Mouse (Mus musculus) ES-Bruce4 (cell line): ENCODE results near the gene Hmgcr. TPM values are rescaled to one million over a fixed set of nuclear protein-coding genes. Genes with fewer than 3 reads are reported as not detected.
"Not testable (repeated sequence)": the region's sequence is repeated elsewhere in the genome, so short reads cannot be mapped to it uniquely, and the experiment has no call there.

Experiments used
- H3K27ac ChIP-seq: 2 replicates; pipeline ENCODE4 v1.5.1; 2012; ENCODE audit warnings: low read length, inconsistent platforms; ENCODE audit not compliant: insufficient read depth
- H3K27me3 ChIP-seq: 2 replicates; pipeline ENCODE4 v1.6.1; 2012; ENCODE audit warnings: mild to moderate bottlenecking, low read length, inconsistent platforms; ENCODE audit not compliant: control insufficient read depth, poor library complexity, insufficient read depth, severe bottlenecking
- H3K36me3 ChIP-seq: 2 replicates; pipeline ENCODE4 v1.6.1; 2012; ENCODE audit warnings: inconsistent platforms, mild to moderate bottlenecking, low read length, moderate library complexity; ENCODE audit not compliant: control insufficient read depth, poor library complexity, insufficient read depth, severe bottlenecking
- H3K4me1 ChIP-seq: one replicate; pipeline ENCODE4 v1.8.1; 2011; ENCODE audit warnings: low read length; ENCODE audit not compliant: control insufficient read depth, insufficient read depth
- H3K4me3 ChIP-seq: 2 replicates; pipeline ENCODE4 v1.5.1; 2011; ENCODE audit warnings: low read depth, mild to moderate bottlenecking, low read length
- H3K9ac ChIP-seq: 2 replicates; pipeline ENCODE4 v1.6.1; 2012; ENCODE audit warnings: low read depth, mild to moderate bottlenecking, inconsistent platforms; ENCODE audit not compliant: poor library complexity, severe bottlenecking
- H3K9me3 ChIP-seq: replicated peaks from 2 replicates; pipeline ENCODE4 v1.6.1; 2012; ENCODE audit warnings: mild to moderate bottlenecking, low read length, inconsistent platforms; ENCODE audit not compliant: control insufficient read depth, poor library complexity, insufficient read depth, severe bottlenecking
- CTCF ChIP-seq: IDR thresholded peaks from one replicate; pipeline ENCODE4 v1.8.1; 2011; ENCODE audit warnings: low read depth, low read length
- EP300 ChIP-seq: IDR thresholded peaks from 2 replicates; pipeline ENCODE4 v1.6.1; 2011; ENCODE audit warnings: low read depth, low read length; ENCODE audit not compliant: insufficient read depth
- POLR2A ChIP-seq: IDR thresholded peaks from one replicate; pipeline ENCODE4 v1.8.1; 2011; ENCODE audit warnings: low read length; ENCODE audit not compliant: insufficient read depth
- polyA plus RNA-seq: library from polyadenylated mRNA; stranded (reverse); fragments of >200 nt; gene quantifications from 2 replicates; pipeline ENCODE4 v1.2.4, GENCODE M21; 2011; ENCODE audit warnings: low read depth; ENCODE audit not compliant: missing spikeins, insufficient read depth, insufficient read length

The Hmgcr gene
- polyA plus RNA-seq, 1 experiment, result 205 TPM

DNA sequence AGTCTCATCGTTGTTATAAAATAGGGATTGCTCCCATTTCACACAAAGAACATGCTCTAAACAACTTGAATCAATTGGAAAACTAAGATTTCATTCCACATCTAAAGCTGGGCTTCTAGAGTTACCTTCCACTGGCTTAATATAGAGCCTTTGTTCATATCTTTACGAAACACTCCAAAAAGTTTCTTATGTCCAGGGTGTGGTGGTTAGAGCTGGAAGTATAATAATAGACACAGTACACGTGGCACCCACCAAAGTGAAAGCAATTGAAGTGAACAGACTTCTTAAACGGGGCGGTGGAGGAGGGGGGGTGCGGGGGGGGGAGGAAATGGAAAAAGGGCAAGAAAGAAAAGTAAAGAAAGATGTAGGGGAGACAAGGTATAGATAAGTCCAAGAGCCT, 1.5 kb upstream of the Hmgcr start:
- Histone ChIP-seq H3K27me3 (no peaks in the 10 kb centered on the region), H3K36me3 (no peaks in the 10 kb centered on the region), H3K9ac (no peak overlapping the region), H3K4me1 (peaks cover 6% of the 10 kb centered on the region), H3K4me3 (no peak overlapping the region), H3K9me3 (no peaks in the 10 kb centered on the region), H3K27ac (no peak overlapping the region)
- TF ChIP-seq POLR2A, result no peak
- no peak for TF ChIP-seq CTCF
- no peak for TF ChIP-seq EP300

DNA sequence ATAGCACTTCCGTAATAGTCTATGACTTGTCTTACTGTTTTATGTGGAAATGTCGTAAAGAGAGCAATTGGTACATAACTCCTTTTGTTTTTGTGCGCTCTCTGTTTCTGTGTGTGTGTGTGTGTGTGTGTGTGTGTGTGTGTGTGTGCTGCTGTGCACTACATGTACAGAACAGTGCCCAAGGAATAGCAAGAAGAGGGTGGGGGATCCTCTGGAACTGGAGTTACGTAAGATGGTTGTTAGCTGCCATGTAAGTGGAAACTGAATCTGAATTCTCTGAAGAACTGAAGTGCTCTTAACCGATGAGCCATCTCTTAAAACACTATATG, 1.1 kb upstream of the Hmgcr start:
- Histone ChIP-seq H3K4me3 (no peak overlapping the region), H3K36me3 (peaks cover 2% of the 10 kb centered on the region; the same call in 1 of the 2 replicates), H3K9ac (no peak overlapping the region), H3K4me1 (peaks cover 6% of the 10 kb centered on the region), H3K27me3 (no peaks in the 10 kb centered on the region), H3K27ac (no peak overlapping the region), H3K9me3 (no peaks in the 10 kb centered on the region)
- TF ChIP-seq EP300, result no peak
- TF ChIP-seq POLR2A, result no peak
- no peak for TF ChIP-seq CTCF

DNA sequence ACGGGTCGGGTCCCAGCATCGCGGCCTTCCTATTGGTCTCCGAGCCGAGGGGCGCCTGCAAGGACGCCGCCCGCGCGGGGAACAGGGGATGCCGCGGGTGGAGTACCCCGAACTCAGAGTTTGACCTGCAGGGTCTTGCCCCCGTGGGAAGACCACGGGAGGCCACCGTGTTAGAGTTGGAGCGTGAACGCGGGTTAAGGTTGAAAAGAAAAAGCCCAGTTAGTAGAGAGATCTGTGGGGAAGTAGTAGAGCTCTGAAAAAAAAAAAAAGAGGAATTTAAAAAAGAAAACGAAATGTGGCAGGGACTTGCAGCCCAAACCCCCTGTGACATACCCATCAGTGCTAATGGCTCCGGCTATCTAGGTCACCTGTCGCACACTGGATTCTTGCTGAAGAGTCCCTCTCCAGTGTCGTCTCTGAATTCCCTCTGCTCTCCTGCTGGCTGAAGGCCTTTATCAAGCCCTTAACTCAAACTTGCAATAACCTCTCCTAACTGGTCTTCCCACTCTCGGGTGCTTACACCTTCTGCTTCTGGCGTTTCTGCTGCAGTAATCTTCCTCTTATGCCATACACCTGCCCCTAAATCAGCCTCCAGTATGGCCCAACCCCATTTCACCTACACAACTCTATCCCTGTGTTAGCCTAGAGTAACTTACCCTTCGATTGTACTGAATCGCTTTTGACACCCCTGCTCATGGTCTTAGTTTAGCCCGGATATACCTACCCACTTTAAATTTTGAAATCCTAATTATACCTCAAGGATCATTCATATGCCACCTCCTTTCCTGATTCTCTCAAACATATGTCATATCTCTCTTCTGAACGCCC, 556 bp upstream of the Hmgcr start:
- H3K36me3 ChIP-seq, result peaks cover 7% of the 10 kb centered on the region
- H3K27ac ChIP-seq, result peak overlapping the region; percentile 51
- peaks cover 4% of the 10 kb centered on the region for H3K4me1 ChIP-seq
- TF ChIP-seq POLR2A (no peak), CTCF (no peak), EP300 (no peak)
- no peaks in the 10 kb centered on the region for H3K9me3 ChIP-seq
- peak overlapping the region; percentile 45 for H3K9ac ChIP-seq
- peak overlapping the region; percentile 51 for H3K4me3 ChIP-seq
- no peaks in the 10 kb centered on the region for H3K27me3 ChIP-seq

DNA sequence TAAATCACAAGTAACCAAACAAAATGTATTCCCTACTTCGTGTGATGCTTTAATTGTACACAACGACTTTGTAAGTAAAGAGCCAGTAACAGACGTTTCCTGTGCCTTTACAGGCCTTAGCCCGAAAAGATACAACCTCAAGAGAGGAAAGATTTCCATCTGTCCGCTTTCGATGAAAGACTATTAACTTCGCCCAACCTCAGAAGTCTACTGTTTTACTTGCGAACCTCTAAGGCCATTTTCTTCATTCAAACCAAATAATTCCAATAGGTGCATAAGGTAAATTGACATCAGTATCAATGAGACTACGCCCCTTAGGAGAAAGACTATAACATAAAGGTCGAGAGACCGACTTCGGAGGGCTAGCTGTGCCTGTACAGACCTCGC, 724 bp downstream of the Hmgcr start:
- peak overlapping the region; percentile 94 for H3K4me3 ChIP-seq
- H3K4me1 ChIP-seq, result peaks cover 3% of the 10 kb centered on the region
- no peaks in the 10 kb centered on the region for H3K27me3 ChIP-seq
- no peak overlapping the region for H3K27ac ChIP-seq
- H3K9me3 ChIP-seq, result no peaks in the 10 kb centered on the region
- H3K9ac ChIP-seq, result peak overlapping the region; percentile 86
- H3K36me3 ChIP-seq, result peaks cover 18% of the 10 kb centered on the region
- no peak for TF ChIP-seq CTCF
- no peak for TF ChIP-seq EP300
- TF ChIP-seq POLR2A, result no peak

DNA sequence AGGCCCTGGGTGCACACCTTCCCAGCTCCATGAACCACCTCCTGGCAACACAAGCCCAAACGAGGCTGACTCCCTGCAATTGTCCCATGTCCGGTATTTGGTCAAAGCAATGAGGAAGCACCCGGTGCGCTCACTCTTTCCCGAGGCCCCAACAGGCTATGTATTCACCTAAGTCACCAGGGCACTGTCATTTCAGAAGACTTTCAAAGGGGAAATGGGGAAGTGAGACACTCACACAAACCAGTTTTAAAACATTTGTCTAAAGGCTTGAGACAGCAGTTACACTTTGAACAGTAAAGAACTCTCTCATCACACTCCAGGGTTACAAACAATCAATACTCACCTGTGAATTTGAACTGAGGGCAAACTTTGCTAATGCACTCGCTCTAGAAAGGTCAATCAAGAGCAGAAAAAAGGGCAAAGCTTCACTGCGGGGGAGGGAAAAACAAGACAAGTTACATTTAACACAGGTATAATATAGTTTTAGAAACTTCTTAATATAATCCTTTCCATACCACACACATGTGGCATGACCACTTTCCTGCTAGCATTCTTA, 6.2 kb downstream of the Hmgcr start:
- Histone ChIP-seq H3K27ac (no peak overlapping the region), H3K4me1 (peaks cover 3% of the 10 kb centered on the region), H3K36me3 (peaks cover 70% of the 10 kb centered on the region), H3K4me3 (no peak overlapping the region), H3K27me3 (no peaks in the 10 kb centered on the region), H3K9ac (no peak overlapping the region), H3K9me3 (no peaks in the 10 kb centered on the region)
- no peak for TF ChIP-seq EP300

DNA sequence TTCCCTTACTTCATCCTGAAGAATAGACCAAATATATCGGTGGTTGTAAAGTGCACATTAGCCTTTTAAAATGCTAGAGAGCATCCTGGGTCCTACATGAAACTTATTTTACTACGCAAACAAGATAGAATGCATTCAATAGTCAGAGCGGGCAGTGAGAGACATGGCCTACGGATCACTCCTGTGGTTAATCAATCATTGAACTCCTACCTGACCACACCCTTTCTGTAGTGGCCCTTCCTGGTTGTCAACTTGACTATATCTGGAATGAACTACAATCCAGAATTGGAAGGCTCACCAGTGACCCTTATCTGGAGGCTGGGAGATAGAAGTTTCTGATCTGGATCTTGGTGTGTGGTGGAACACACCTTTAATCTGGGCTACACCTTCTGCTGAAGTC, 7.6 kb downstream of the Hmgcr start:
- not testable (repeated sequence) for H3K4me1 ChIP-seq, H3K27me3 ChIP-seq, H3K4me3 ChIP-seq, H3K9ac ChIP-seq, H3K27ac ChIP-seq, H3K9me3 ChIP-seq
- H3K36me3 ChIP-seq, result peaks cover 83% of the 10 kb centered on the region
